Mouse (Mus musculus) C2C12 (cell line): ENCODE results near the gene Ipo11. TPM values are rescaled to one million over a fixed set of nuclear protein-coding genes. Genes with fewer than 3 reads are reported as not detected.
"Not testable (repeated sequence)": the region's sequence is repeated elsewhere in the genome, so short reads cannot be mapped to it uniquely, and the experiment has no call there.

ENCODE experiments used
- H3K27me3 ChIP-seq: one replicate; pipeline ENCODE4 v1.6.1; 2011; ENCODE audit not compliant: control insufficient read depth, insufficient read depth, insufficient read length
- H3K36me3 ChIP-seq: one replicate; pipeline ENCODE4 v1.6.1; 2011; ENCODE audit not compliant: control insufficient read depth, insufficient read depth
- H3K4me3 ChIP-seq: one replicate; pipeline ENCODE4 v1.5.1; 2011; ENCODE audit warnings: mild to moderate bottlenecking, control low read depth; ENCODE audit not compliant: poor library complexity, insufficient read depth, severe bottlenecking
- H3K79me2 ChIP-seq: one replicate; pipeline ENCODE4 v1.6.1; 2011; ENCODE audit not compliant: control insufficient read depth, insufficient read depth
- H3K79me3 ChIP-seq: one replicate; pipeline ENCODE4 v1.6.1; 2011; ENCODE audit warnings: low read depth, control low read depth
- H3ac ChIP-seq: one replicate; pipeline ENCODE3; 2011; ENCODE audit warnings: low read depth; ENCODE audit not compliant: control insufficient read depth, insufficient read length
- CEBPB ChIP-seq: IDR thresholded peaks from one replicate; pipeline ENCODE4 v1.6.1; 2011; ENCODE audit warnings: low read depth, mild to moderate bottlenecking, control low read depth, moderate library complexity
- CTCF ChIP-seq: IDR thresholded peaks from one replicate; pipeline ENCODE4 v1.5.1; 2011; ENCODE audit not compliant: control insufficient read depth, insufficient read depth, insufficient read length
- FOSL1 ChIP-seq: IDR thresholded peaks from one replicate; pipeline ENCODE4 v1.8.0; 2011; ENCODE audit warnings: mild to moderate bottlenecking, low read length; ENCODE audit not compliant: poor library complexity, insufficient read depth, severe bottlenecking
- MAX ChIP-seq: IDR thresholded peaks from one replicate; pipeline ENCODE4 v1.6.1; 2011; ENCODE audit warnings: mild to moderate bottlenecking, control low read depth
- MYOD1 ChIP-seq: IDR thresholded peaks from one replicate; pipeline ENCODE4 v1.6.1; 2011; ENCODE audit warnings: low read depth; ENCODE audit not compliant: control insufficient read depth, insufficient read length
- MYOG ChIP-seq: IDR thresholded peaks from one replicate; pipeline ENCODE4 v1.6.1; 2011; ENCODE audit not compliant: control insufficient read depth, insufficient read length; ENCODE audit errors: extremely low read depth
- USF1 ChIP-seq: IDR thresholded peaks from one replicate; pipeline ENCODE4 v1.6.1; 2011; ENCODE audit warnings: low read depth, mild to moderate bottlenecking, control low read depth, moderate library complexity
- polyA plus RNA-seq: library from polyadenylated mRNA; unstranded; fragments of >200 nt; fragmentation: generic; extraction: Trizol; gene quantifications from one replicate; pipeline ENCODE4 v1.2.1, GENCODE M21; 2012; ENCODE audit warnings: missing spikeins

Gene Ipo11
- polyA plus RNA-seq, 1 experiment, result 14.3 TPM

DNA sequence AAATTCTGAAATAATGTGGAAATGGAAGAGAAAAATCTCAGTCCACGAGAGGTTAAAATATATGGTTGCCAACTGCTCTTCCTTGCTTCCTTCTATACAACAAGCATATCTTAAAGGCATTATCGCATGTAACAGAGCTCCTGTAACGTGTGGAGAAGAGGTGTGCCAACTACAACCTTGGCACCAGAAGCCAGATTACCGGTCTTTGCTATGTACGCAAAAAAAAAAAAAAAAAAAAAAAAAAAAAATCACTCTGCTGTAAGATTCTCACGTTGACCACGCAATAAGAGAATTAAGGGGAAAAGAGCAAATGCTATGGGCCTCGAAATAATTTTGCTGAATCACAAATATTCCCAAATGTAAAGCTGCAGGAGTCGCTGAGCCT lies 895 bp downstream of the Ipo11 start:
- peaks cover 58% of the 10 kb centered on the region for H3K79me2 ChIP-seq
- peak overlapping the region; percentile 71 for H3K4me3 ChIP-seq
- TF ChIP-seq FOSL1 (no peak), MAX (no peak), CTCF (no peak), MYOG (no peak), MYOD1 (no peak), USF1 (no peak), CEBPB (no peak)
- no peaks in the 10 kb centered on the region for H3K27me3 ChIP-seq
- peak overlapping the region; percentile 99 for H3ac ChIP-seq
- no peaks in the 10 kb centered on the region for H3K36me3 ChIP-seq
- H3K79me3 ChIP-seq, result peaks cover 55% of the 10 kb centered on the region

DNA sequence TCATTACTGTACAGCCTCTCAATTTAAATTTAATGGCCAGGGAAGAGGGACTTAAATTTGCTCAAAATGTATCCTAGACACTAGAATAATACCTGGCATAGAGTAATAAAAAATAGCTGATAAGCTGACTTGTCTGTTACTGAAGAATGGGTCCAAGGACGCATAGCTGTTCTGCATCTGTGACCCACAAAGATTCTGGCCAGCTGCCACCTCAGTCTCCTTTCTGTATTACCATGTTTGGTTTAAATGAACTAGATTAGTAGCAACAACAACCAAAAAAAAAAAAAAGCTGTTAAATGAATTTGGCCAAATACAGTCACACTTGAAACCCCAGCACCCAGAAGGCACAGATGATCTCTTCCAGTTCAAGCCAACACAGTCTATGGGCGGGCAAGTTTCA lies 7.6 kb downstream of the Ipo11 start:
- TF ChIP-seq CTCF, result no peak
- no peak for TF ChIP-seq MAX
- no peak for TF ChIP-seq MYOD1
- TF ChIP-seq USF1, result no peak
- no peak for TF ChIP-seq FOSL1
- no peak for TF ChIP-seq MYOG
- no peak for TF ChIP-seq CEBPB
- Histone ChIP-seq H3K27me3 (no peaks in the 10 kb centered on the region), H3K4me3 (no peak overlapping the region), H3K79me2 (peaks cover 74% of the 10 kb centered on the region), H3K79me3 (peaks cover 61% of the 10 kb centered on the region), H3ac (no peak overlapping the region), H3K36me3 (no peaks in the 10 kb centered on the region)

DNA sequence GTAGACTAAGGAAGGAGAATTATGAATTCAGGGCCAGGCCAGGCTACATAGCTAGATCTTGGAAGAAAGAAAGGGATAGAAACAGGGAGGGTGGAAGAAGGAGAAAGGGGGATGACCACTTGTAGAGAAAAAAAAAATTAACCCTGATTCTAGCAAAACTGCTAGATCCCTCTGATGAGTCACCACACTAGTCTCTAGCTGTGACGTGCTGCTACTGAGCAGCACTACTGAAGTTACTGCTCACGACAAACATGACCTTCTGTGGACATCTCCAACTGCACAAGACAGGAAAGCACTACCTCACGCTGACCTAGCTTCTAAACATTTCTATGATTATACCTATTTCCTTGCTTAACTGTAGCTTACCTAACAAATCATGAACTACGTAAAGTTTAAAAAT lies 8.5 kb downstream of the Ipo11 start:
- Histone ChIP-seq H3K36me3 (peaks cover 2% of the 10 kb centered on the region), H3K79me3 (peaks cover 52% of the 10 kb centered on the region)

DNA sequence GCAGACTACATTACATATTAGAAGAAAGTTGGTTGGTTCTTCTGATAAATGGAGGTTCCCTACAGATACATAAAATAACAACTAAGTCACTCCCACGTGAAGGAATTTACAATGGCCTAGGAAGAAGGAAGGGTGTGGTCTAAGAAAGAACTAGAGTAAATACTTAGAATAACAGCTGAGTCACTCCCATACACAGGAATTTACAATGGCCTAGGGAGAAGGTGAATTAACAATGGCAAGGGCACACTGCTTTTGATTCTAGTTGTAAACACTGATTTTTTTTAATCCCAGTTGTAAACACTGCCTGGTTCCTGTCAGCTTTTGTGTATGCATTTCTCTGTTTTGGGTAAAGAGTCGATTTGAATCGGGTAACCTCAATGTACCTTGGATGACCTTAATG lies 10.8 kb downstream of the Ipo11 start:
- Histone ChIP-seq H3K36me3 (peaks cover 21% of the 10 kb centered on the region), H3K79me2 (peaks cover 41% of the 10 kb centered on the region), H3K79me3 (peaks cover 31% of the 10 kb centered on the region)
- not testable (repeated sequence) for H3K4me3 ChIP-seq, H3ac ChIP-seq, H3K27me3 ChIP-seq

More for the DNA sequence above, 8.5 kb downstream of the Ipo11 start:
- Histone ChIP-seq H3K27me3 (no peaks in the 10 kb centered on the region), H3ac (no peak overlapping the region), H3K79me2 (peaks cover 65% of the 10 kb centered on the region), H3K4me3 (no peak overlapping the region)
- TF ChIP-seq CEBPB (no peak), CTCF (no peak), USF1 (no peak), MAX (no peak), MYOD1 (no peak), FOSL1 (no peak), MYOG (no peak)

DNA sequence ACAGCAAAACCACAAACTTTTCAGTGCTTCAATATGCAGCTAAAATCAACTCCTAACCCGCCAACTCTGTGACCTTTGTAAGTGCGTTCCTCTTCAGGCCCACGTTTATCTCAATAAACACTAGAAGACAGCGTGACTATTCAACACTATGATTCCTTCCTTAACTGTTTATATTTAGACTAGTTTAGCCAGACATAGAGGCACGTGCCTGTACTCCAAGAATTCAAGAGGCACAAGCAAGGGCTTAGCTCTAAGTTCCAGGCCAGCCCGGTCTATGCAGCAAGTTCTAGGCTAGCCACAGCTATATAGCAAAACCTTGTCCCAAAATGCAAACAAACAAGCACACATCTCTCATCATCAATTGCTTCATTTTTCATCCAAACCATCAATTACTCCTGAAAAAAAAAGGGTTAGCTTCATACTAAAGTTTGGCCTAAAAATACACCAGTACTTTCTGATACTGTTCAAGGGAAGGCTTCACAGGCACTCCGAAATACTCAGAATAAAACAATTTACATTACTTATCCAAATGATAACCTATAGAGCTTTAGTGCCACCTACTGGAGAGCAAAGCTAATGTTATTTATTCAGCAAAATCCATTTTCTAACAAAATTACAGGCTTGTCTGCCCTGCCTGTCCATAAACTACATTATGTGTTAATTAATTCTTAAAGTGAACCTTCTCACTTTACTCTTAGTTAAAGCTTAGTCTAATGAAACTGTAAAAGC lies 18.3 kb downstream of the Ipo11 start:
- Histone ChIP-seq H3K79me2 (peaks cover 37% of the 10 kb centered on the region), H3K36me3 (peaks cover 40% of the 10 kb centered on the region), H3K4me3 (no peak overlapping the region), H3K27me3 (no peaks in the 10 kb centered on the region), H3K79me3 (peaks cover 16% of the 10 kb centered on the region), H3ac (no peak overlapping the region)
- TF ChIP-seq MAX, result no peak
- no peak for TF ChIP-seq MYOG
- TF ChIP-seq MYOD1, result no peak
- TF ChIP-seq CEBPB, result no peak
- TF ChIP-seq USF1, result no peak
- no peak for TF ChIP-seq FOSL1
- no peak for TF ChIP-seq CTCF

DNA sequence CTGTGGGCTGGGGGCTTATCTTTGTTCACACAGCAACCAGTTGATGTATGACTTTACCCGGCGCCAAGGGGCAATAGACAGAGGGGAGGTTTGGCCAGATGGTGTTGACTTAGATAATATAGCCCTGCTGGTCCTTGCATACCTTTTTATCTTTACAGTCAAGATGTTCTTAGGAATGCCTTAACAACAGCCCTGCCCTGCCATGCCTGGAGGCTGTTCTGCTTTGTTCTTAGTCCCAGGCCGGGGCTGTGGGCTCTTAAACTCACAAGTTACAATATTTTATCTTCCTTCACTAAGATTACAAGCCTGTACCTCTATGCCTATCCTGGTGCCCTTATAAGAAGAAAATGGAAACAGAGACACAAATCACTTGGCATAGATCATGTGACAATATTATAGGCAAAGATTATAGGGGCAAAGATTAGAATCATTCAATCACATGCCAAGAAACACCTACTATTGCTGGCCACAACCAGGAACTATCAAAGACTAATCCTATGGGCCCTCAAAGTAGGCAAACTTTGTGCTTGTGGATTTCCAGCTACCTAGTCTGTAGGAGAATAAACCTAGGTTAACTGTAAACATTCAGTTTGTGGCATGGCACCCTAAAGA lies 23.5 kb downstream of the Ipo11 start:
- Histone ChIP-seq H3K79me2 (peaks cover 46% of the 10 kb centered on the region), H3K79me3 (peaks cover 18% of the 10 kb centered on the region), H3ac (no peak overlapping the region), H3K36me3 (peaks cover 37% of the 10 kb centered on the region), H3K27me3 (no peaks in the 10 kb centered on the region), H3K4me3 (no peak overlapping the region)
- TF ChIP-seq CTCF, result no peak
- TF ChIP-seq MYOG, result no peak
- no peak for TF ChIP-seq USF1
- no peak for TF ChIP-seq CEBPB
- no peak for TF ChIP-seq MYOD1
- no peak for TF ChIP-seq MAX
- TF ChIP-seq FOSL1, result no peak
